Mouse (Mus musculus): ENCODE data around the gene Crtc1. TPM values are rescaled to one million over a fixed set of nuclear protein-coding genes. Genes with fewer than 3 reads are reported as not detected.
A peak's percentile ranks its signal among the peaks of the same experiment; 100 is the strongest.

The Crtc1 gene
- polyA plus RNA-seq, 1 experiment from 2014 or later: 45.9 TPM

DNA sequence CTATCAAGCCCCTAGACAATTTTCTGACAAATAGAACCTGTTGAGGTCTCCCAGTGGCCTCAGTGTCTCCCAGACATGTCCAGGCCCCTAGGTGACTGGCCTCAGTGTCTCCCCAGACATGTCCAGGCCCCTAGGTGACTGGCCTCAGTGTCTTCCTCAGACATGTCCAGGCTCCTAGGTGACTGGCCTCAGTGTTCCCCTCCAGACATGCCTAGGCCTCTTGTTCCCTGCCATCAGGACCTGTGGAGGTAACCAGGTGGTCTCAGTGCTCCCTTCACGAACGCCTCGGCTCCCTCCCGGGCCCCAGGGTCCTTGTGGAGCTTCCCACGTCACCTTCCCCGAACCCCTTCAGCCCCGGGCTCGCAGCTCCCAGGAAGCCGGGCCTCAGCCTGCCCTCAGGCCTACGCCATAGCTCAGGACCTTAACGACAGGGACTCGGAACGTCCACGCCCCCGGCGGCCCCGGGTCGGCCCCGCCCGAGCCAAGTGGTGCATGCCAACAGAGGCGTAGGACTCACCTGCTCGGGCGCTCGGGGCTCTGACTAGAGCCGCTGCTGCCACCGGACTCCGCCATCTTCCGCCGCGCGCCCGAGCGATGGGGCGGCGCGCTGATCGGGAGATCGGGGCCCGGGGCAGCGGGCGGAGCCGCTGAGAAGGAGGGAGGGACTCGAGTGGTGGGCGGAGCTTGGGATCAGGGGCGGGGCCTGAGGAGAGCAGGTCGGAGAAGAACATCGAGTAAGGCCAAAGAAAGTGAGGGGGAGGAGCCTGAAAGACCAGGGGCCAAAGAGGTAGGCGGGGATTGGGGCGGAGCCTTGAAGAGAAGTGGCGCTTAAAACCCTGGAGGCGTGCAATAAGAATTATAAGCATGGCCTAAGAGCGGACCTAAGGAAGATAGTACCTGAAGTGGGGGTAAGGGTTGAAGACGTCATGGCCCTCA, 37.2 kb upstream of the Crtc1 start, which contains the start of gene Klhl26:
Gene Klhl26, minus strand, starts transcription at position 636 of the 936 bp plus-strand sequence.
- H3K36me3 ChIP-seq (ENCODE audit: control insufficient read depth, insufficient read depth, low read length): no peaks in the 10 kb centered on the region
- peak; percentile 91 for ATAC-seq
- H3K4me2 ChIP-seq (ENCODE audit: low read length): peak within 1 kb of the TSS; percentile 90
- H3K27me3 ChIP-seq (replicated peaks; ENCODE audit: control insufficient read depth, insufficient read depth, low read length): 0 out of 2 replicates have a peak, but pooled peaks cover 3% of the 10 kb centered on the region
- H3K9ac ChIP-seq (ENCODE audit: low read depth, low read length): peak within 1 kb of the TSS; percentile 96
- peak within 1 kb of the TSS; percentile 89 for H3K4me3 ChIP-seq (ENCODE audit: low read length)
- H3K9me3 ChIP-seq (ENCODE audit: control insufficient read depth, low read length): no peaks in the 10 kb centered on the region
- H3K4me1 ChIP-seq (ENCODE audit: control insufficient read depth, insufficient read depth, low read depth, low read length): peaks cover 19% of the 10 kb centered on the region
- H3K27ac ChIP-seq (ENCODE audit: low read depth, low read length): peak within 1 kb of the TSS; percentile 73
- WGBS: under 1% methylated on average over 53 of the region's 53 CpGs

- WGBS: 95% methylated on average over 7 of the region's 7 CpGs
- Histone ChIP-seq H3K9ac (ENCODE audit: low read depth, low read length) (no peak overlapping the region), H3K9me3 (ENCODE audit: control insufficient read depth, low read length) (no peaks in the 10 kb centered on the region), H3K27me3 (replicated peaks; ENCODE audit: control insufficient read depth, insufficient read depth, low read length) (no peaks in the 10 kb centered on the region), H3K36me3 (ENCODE audit: control insufficient read depth, insufficient read depth, low read length) (no peaks in the 10 kb centered on the region), H3K4me2 (ENCODE audit: low read length) (no peak overlapping the region), H3K4me1 (ENCODE audit: control insufficient read depth, insufficient read depth, low read depth, low read length) (peaks cover 21% of the 10 kb centered on the region), H3K4me3 (ENCODE audit: low read length) (no peak overlapping the region), H3K27ac (ENCODE audit: low read depth, low read length) (no peak overlapping the region)
- no peak for ATAC-seq
These were observed 32.5 kb upstream of the Crtc1 start for GRCm38 (mm10) chr8:70471856-70472255.

GRCm38 (mm10) chr8:70469938-70470337, 30.6 kb upstream of the Crtc1 start:
- H3K4me3 ChIP-seq (ENCODE audit: low read length): no peak overlapping the region
- H3K9ac ChIP-seq (ENCODE audit: low read depth, low read length): no peak overlapping the region
- no peaks in the 10 kb centered on the region for H3K9me3 ChIP-seq (ENCODE audit: control insufficient read depth, low read length)
- H3K4me1 ChIP-seq (ENCODE audit: control insufficient read depth, insufficient read depth, low read depth, low read length): peaks cover 6% of the 10 kb centered on the region
- H3K27me3 ChIP-seq (replicated peaks; ENCODE audit: control insufficient read depth, insufficient read depth, low read length): no peaks in the 10 kb centered on the region
- no peak overlapping the region for H3K27ac ChIP-seq (ENCODE audit: low read depth, low read length)
- ATAC-seq: peak; percentile 35
- H3K4me2 ChIP-seq (ENCODE audit: low read length): no peak overlapping the region
- H3K36me3 ChIP-seq (ENCODE audit: control insufficient read depth, insufficient read depth, low read length): peaks cover 3% of the 10 kb centered on the region; the same call in 1 of the 2 replicates
- 58% methylated on average over 2 of the region's 2 CpGs for WGBS

GRCm38 (mm10) chr8:70469295-70469916, 30.0 kb upstream of the Crtc1 start:
- no peak overlapping the region for H3K4me3 ChIP-seq (ENCODE audit: low read length)
- 0 out of 2 replicates have a peak overlapping the region, but pooled peaks have one; percentile 31 for H3K27ac ChIP-seq (ENCODE audit: low read depth, low read length)
- WGBS: 38% methylated on average over 10 of the region's 10 CpGs
- H3K4me2 ChIP-seq (ENCODE audit: low read length): no peak overlapping the region
- peaks cover 6% of the 10 kb centered on the region for H3K4me1 ChIP-seq (ENCODE audit: control insufficient read depth, insufficient read depth, low read depth, low read length)
- peaks cover 3% of the 10 kb centered on the region; the same call in 1 of the 2 replicates for H3K36me3 ChIP-seq (ENCODE audit: control insufficient read depth, insufficient read depth, low read length)
- H3K9ac ChIP-seq (ENCODE audit: low read depth, low read length): no peak overlapping the region
- H3K27me3 ChIP-seq (replicated peaks; ENCODE audit: control insufficient read depth, insufficient read depth, low read length): no peaks in the 10 kb centered on the region
- peak; percentile 64 for ATAC-seq
- H3K9me3 ChIP-seq (ENCODE audit: control insufficient read depth, low read length): no peaks in the 10 kb centered on the region

GRCm38 (mm10) chr8:70468733-70469132, 29.4 kb upstream of the Crtc1 start:
- Histone ChIP-seq H3K9me3 (ENCODE audit: control insufficient read depth, low read length) (no peaks in the 10 kb centered on the region), H3K4me3 (ENCODE audit: low read length) (no peak overlapping the region), H3K9ac (ENCODE audit: low read depth, low read length) (no peak overlapping the region), H3K36me3 (ENCODE audit: control insufficient read depth, insufficient read depth, low read length) (peaks cover 3% of the 10 kb centered on the region; the same call in 1 of the 2 replicates), H3K27ac (ENCODE audit: low read depth, low read length) (no peak overlapping the region), H3K4me2 (ENCODE audit: low read length) (no peak overlapping the region), H3K27me3 (replicated peaks; ENCODE audit: control insufficient read depth, insufficient read depth, low read length) (no peaks in the 10 kb centered on the region), H3K4me1 (ENCODE audit: control insufficient read depth, insufficient read depth, low read depth, low read length) (peaks cover 6% of the 10 kb centered on the region)
- ATAC-seq: no peak
- 96% methylated on average over 4 of the region's 4 CpGs for WGBS

DNA sequence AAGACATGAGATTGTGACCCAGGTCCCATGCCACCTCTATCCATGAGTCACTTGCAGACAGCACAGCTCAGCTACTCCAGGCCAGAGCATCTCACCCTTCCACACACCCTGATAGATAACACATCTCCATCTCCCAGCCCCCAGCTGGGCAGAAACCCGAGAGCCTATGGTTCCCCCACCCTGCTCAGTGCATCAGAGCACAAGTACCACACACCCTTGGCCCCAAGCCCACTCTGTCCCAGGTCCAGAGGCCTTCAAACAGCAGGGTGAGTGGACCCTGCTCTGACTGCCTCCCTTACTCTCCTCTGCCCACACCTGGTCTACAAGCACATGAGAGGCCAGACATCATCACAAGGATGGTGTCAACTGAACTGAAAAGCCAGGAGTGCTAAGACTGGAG, 28.5 kb upstream of the Crtc1 start:
- Histone ChIP-seq H3K4me1 (ENCODE audit: control insufficient read depth, insufficient read depth, low read depth, low read length) (peaks cover 6% of the 10 kb centered on the region), H3K9me3 (ENCODE audit: control insufficient read depth, low read length) (no peaks in the 10 kb centered on the region), H3K4me2 (ENCODE audit: low read length) (no peak overlapping the region), H3K4me3 (ENCODE audit: low read length) (no peak overlapping the region), H3K27ac (ENCODE audit: low read depth, low read length) (no peak overlapping the region), H3K27me3 (replicated peaks; ENCODE audit: control insufficient read depth, insufficient read depth, low read length) (no peaks in the 10 kb centered on the region), H3K36me3 (ENCODE audit: control insufficient read depth, insufficient read depth, low read length) (peaks cover 3% of the 10 kb centered on the region; the same call in 1 of the 2 replicates), H3K9ac (ENCODE audit: low read depth, low read length) (no peak overlapping the region)
- WGBS: 55% methylated on average over 1 of the region's 1 CpGs
- ATAC-seq: no peak

DNA sequence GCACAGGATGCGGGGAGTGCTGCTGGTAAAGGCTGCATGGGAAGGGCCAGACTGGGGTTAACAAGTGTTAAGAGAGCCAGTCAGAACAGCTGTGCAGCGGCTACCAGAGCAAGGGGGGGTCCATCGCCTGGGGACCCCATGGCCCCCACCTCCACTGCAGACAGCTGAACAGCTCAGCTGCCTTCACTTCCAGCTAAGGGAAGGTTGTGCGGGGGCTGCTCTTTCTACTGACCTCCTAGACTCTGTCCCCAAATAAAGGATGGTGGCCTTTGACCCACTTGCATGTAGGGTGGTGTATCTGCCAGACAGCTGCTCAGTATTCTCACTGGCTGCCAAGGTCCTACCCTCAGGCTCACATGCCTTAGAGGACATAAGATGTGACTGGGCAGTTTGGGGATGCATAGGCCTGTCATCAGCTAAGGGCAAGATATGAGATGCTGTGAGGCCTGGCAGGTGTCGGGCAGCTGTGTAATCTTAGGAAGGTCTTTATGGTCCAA, 27.9 kb upstream of the Crtc1 start:
- WGBS: 73% methylated on average over 5 of the region's 5 CpGs
- no peak overlapping the region for H3K27ac ChIP-seq (ENCODE audit: low read depth, low read length)
- H3K36me3 ChIP-seq (ENCODE audit: control insufficient read depth, insufficient read depth, low read length): peaks cover 3% of the 10 kb centered on the region; the same call in 1 of the 2 replicates
- H3K27me3 ChIP-seq (replicated peaks; ENCODE audit: control insufficient read depth, insufficient read depth, low read length): no peaks in the 10 kb centered on the region
- no peaks in the 10 kb centered on the region for H3K9me3 ChIP-seq (ENCODE audit: control insufficient read depth, low read length)
- no peak for ATAC-seq
- H3K4me2 ChIP-seq (ENCODE audit: low read length): no peak overlapping the region
- H3K9ac ChIP-seq (ENCODE audit: low read depth, low read length): no peak overlapping the region
- H3K4me3 ChIP-seq (ENCODE audit: low read length): no peak overlapping the region
- peaks cover 6% of the 10 kb centered on the region for H3K4me1 ChIP-seq (ENCODE audit: control insufficient read depth, insufficient read depth, low read depth, low read length)

DNA sequence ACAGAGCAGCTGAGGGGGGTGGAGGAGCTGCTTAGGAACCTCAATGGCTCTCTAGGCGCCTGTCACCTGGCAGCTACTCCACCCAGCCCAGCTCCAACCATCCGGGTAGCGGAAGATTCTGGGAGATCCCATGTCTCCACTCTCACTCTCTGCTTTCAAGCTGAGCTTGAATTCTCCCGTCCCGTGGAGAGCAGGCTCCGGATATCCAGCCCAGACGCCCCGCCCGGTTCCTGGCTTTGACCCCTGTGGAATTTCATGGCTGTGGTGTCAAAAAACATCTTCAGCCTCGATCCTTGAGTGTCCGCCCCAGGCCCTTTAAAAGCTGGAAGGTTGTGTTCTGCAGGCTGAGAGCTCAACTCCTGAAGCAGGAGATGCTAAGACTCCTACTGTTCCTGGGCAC, 27.4 kb upstream of the Crtc1 start:
- no peak for ATAC-seq
- H3K27me3 ChIP-seq (replicated peaks; ENCODE audit: control insufficient read depth, insufficient read depth, low read length): no peaks in the 10 kb centered on the region
- H3K27ac ChIP-seq (ENCODE audit: low read depth, low read length): no peak overlapping the region
- WGBS: 67% methylated on average over 11 of the region's 11 CpGs
- no peak overlapping the region for H3K4me3 ChIP-seq (ENCODE audit: low read length)
- peaks cover 3% of the 10 kb centered on the region; the same call in 1 of the 2 replicates for H3K36me3 ChIP-seq (ENCODE audit: control insufficient read depth, insufficient read depth, low read length)
- no peak overlapping the region for H3K9ac ChIP-seq (ENCODE audit: low read depth, low read length)
- H3K4me1 ChIP-seq (ENCODE audit: control insufficient read depth, insufficient read depth, low read depth, low read length): peaks cover 6% of the 10 kb centered on the region
- no peaks in the 10 kb centered on the region for H3K9me3 ChIP-seq (ENCODE audit: control insufficient read depth, low read length)
- no peak overlapping the region for H3K4me2 ChIP-seq (ENCODE audit: low read length)

DNA sequence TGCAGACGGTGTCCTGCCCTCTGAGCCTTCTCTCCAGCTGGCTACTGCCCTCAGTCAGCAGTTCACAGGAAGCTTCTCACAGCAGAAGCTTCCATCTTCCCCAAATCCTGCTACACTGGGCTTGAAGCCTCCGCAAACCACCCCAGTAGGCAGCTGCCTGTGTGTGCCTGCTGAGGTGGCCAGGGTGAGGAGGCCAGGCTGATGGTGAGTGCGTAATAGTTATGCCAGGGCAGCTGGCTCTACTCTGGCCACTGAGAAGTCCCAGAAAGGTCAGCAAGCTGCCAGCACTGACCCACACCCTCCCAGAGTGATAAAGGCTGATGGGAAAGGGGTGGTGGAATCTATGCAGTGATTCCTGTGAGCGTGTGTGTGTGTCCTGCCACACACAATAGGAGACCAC, 26.9 kb upstream of the Crtc1 start:
- peaks cover 6% of the 10 kb centered on the region for H3K4me1 ChIP-seq (ENCODE audit: control insufficient read depth, insufficient read depth, low read depth, low read length)
- H3K9me3 ChIP-seq (ENCODE audit: control insufficient read depth, low read length): no peaks in the 10 kb centered on the region
- no peak overlapping the region for H3K9ac ChIP-seq (ENCODE audit: low read depth, low read length)
- H3K4me3 ChIP-seq (ENCODE audit: low read length): no peak overlapping the region
- ATAC-seq: no peak
- no peak overlapping the region for H3K4me2 ChIP-seq (ENCODE audit: low read length)
- H3K27ac ChIP-seq (ENCODE audit: low read depth, low read length): no peak overlapping the region
- WGBS: 87% methylated on average over 4 of the region's 4 CpGs
- peaks cover 3% of the 10 kb centered on the region; the same call in 1 of the 2 replicates for H3K36me3 ChIP-seq (ENCODE audit: control insufficient read depth, insufficient read depth, low read length)
- no peaks in the 10 kb centered on the region for H3K27me3 ChIP-seq (replicated peaks; ENCODE audit: control insufficient read depth, insufficient read depth, low read length)
